Mouse (Mus musculus): ENCODE data around the gene Aaed1. TPM values are rescaled to one million over a fixed set of nuclear protein-coding genes. Genes with fewer than 3 reads are reported as not detected.

The Aaed1 gene
- polyA plus RNA-seq, 1 experiment from 2014 or later, result 89.2 TPM

DNA sequence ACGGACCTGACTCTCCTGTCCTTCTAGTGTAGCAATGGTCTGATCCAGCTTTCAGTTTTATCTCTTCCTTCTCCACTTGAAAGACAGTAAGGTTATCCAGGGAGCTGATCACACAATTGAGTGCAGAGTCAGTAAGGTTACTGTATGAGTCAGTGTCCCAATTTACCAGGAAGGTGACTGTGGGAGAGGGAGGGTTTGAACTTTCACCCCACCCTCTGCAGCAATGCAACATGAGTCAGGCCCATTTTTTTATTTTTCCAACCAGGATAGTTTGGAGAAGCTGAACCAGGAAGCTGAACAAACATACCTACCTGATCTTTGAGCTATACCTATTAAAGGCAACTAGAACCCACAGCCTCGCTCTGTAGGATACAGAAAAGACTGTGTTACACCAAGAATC, 37.0 kb upstream of the Aaed1 start:
- Histone ChIP-seq H3K27ac (ENCODE audit: low read length) (no peak overlapping the region), H3K9me3 (ENCODE audit: low read length) (no peaks in the 10 kb centered on the region), H3K4me1 (ENCODE audit: insufficient read depth, low read depth, low read length) (no peaks in the 10 kb centered on the region), H3K9ac (replicated peaks; ENCODE audit: low read depth) (no peak overlapping the region), H3K4me2 (replicated peaks; ENCODE audit: low read depth, low read length) (no peak overlapping the region), H3K27me3 (replicated peaks; ENCODE audit: insufficient read depth, low read length) (no peaks in the 10 kb centered on the region), H3K36me3 (ENCODE audit: insufficient read depth, low read length) (no peaks in the 10 kb centered on the region), H3K4me3 (ENCODE audit: low read depth, low read length) (no peak overlapping the region)
- ATAC-seq (no peak), DNase-seq (ENCODE audit: low spot score) (no peak)
- TF ChIP-seq CTCF (IDR thresholded peaks at IDR 0.05) (no peak), EP300 (IDR thresholded peaks at IDR 0.05) (no peak)
- 78% methylated on average over 2 of the region's 2 CpGs for WGBS

DNA sequence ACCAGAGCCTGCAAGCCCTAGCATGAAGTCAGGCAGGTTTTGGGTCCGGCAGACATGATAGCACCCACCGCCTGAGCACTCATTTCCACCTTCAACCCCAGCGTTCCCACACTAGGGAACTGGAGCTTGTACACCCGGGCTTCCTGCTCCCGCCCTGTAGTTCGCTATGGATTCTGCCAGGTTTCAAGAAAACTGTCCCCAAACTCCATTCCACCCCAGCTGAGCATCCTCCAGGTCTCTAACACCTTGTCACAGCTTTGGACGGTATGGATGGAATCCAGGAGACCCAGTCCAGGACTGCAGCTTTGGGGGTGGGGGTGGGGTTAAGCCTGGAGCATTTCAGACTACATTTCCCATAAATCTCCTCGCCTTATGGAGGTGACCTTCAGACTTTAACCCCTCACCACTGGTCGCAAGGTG, 31.6 kb upstream of the Aaed1 start:
- Histone ChIP-seq H3K36me3 (ENCODE audit: insufficient read depth, low read length) (no peaks in the 10 kb centered on the region), H3K9me3 (ENCODE audit: low read length) (no peaks in the 10 kb centered on the region), H3K27ac (ENCODE audit: low read length) (no peak overlapping the region), H3K4me3 (ENCODE audit: low read depth, low read length) (peak overlapping the region; percentile 40), H3K4me2 (replicated peaks; ENCODE audit: low read depth, low read length) (peak overlapping the region; percentile 68), H3K9ac (replicated peaks; ENCODE audit: low read depth) (peak overlapping the region; percentile 44), H3K27me3 (replicated peaks; ENCODE audit: insufficient read depth, low read length) (no peaks in the 10 kb centered on the region), H3K4me1 (ENCODE audit: insufficient read depth, low read depth, low read length) (no peaks in the 10 kb centered on the region)
- ATAC-seq (peak; percentile 61), DNase-seq (ENCODE audit: low spot score) (peak; percentile 14)
- 5% methylated on average over 9 of the region's 9 CpGs for WGBS
- no peak for TF ChIP-seq CTCF (IDR thresholded peaks at IDR 0.05)
- TF ChIP-seq EP300 (IDR thresholded peaks at IDR 0.05), result no peak

DNA sequence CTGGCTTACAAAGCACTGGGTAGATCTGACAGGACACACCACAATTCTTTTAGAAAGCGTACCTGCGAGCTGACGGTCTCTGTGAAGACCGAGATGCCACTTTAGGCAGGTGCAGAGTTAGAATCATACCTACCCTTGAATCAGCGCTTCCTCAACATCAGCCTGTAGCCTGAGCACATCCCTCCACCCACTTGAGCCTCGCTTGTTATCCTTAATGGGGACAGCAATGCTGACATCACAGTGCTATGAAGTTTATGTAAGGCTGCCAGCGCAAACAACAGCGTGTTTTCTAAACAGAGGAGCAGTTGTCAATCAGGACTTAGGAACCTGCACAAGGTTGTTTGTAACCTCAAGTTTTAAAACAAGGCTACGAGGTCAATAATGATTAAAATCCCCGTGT, 31.1 kb upstream of the Aaed1 start:
- TF ChIP-seq CTCF (IDR thresholded peaks at IDR 0.05) (no peak), EP300 (IDR thresholded peaks at IDR 0.05) (no peak)
- no peak for DNase-seq (ENCODE audit: low spot score)
- H3K4me2 ChIP-seq (replicated peaks; ENCODE audit: low read depth, low read length), result peak overlapping the region; percentile 68
- 17% methylated on average over 10 of the region's 10 CpGs for WGBS
- peak overlapping the region; percentile 44 for H3K9ac ChIP-seq (replicated peaks; ENCODE audit: low read depth)
- no peak for ATAC-seq
- peak overlapping the region; percentile 40 for H3K4me3 ChIP-seq (ENCODE audit: low read depth, low read length)
- no peaks in the 10 kb centered on the region for H3K4me1 ChIP-seq (ENCODE audit: insufficient read depth, low read depth, low read length)
- H3K9me3 ChIP-seq (ENCODE audit: low read length), result no peaks in the 10 kb centered on the region
- H3K27me3 ChIP-seq (replicated peaks; ENCODE audit: insufficient read depth, low read length), result no peaks in the 10 kb centered on the region
- no peaks in the 10 kb centered on the region for H3K36me3 ChIP-seq (ENCODE audit: insufficient read depth, low read length)
- H3K27ac ChIP-seq (ENCODE audit: low read length), result no peak overlapping the region

DNA sequence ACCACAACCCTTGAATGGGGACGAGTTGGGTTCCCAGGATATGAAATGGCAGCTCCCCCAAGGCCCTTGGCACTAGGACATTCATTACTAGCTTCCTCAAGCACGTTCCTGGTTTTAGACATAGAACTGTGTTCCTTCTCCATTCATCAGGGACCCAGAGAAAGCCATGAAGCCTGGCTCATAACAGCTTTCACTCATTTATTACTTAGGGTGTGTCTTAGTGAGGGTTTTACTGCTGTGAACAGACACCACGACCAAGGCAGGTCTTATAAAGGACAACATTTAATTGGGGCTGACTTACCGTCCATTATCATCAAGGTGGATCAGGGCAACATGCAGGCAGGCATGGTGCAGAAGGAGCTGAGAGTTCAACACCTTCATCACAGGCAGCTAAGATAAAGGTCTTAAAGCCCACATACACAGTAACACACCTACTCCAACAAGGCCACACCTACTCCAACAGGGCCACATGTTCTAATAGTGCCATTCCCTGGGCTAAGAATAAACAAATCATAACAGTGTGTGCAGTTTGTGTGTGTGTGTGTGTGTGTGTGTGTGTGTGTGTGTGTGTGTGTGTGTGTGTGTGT, 23.1 kb upstream of the Aaed1 start:
- H3K9ac ChIP-seq (replicated peaks; ENCODE audit: low read depth), result no peak overlapping the region
- no peaks in the 10 kb centered on the region for H3K4me1 ChIP-seq (ENCODE audit: insufficient read depth, low read depth, low read length)
- no peak for TF ChIP-seq EP300 (IDR thresholded peaks at IDR 0.05)
- TF ChIP-seq CTCF (IDR thresholded peaks at IDR 0.05), result no peak
- H3K27ac ChIP-seq (ENCODE audit: low read length), result no peak overlapping the region
- WGBS, result 62% methylated on average over 4 of the region's 4 CpGs
- DNase-seq (ENCODE audit: low spot score), result no peak
- H3K36me3 ChIP-seq (ENCODE audit: insufficient read depth, low read length), result no peaks in the 10 kb centered on the region
- no peak overlapping the region for H3K4me2 ChIP-seq (replicated peaks; ENCODE audit: low read depth, low read length)
- ATAC-seq, result no peak
- no peak overlapping the region for H3K4me3 ChIP-seq (ENCODE audit: low read depth, low read length)
- no peaks in the 10 kb centered on the region for H3K27me3 ChIP-seq (replicated peaks; ENCODE audit: insufficient read depth, low read length)
- H3K9me3 ChIP-seq (ENCODE audit: low read length), result no peaks in the 10 kb centered on the region

DNA sequence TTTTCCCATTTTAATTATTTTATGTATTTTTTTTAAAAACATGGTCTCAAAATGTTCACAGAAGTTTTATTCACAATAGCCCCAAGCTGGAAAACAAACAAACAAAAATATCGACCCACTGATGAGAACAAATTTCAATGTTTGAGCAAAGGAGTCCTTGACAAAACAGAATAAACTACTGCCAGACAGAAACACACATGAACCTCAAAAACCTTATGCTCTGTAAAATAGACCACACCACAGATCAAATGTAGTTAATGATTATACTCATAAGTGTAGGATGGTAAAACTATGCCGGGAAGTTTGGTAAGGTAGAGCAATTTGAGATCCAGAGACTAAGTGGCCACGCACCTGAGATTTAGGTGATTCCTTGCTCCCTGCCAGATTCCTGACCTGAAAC, 20.6 kb upstream of the Aaed1 start:
- DNase-seq (ENCODE audit: low spot score) (no peak), ATAC-seq (no peak)
- TF ChIP-seq CTCF (IDR thresholded peaks at IDR 0.05) (no peak), EP300 (IDR thresholded peaks at IDR 0.05) (no peak)
- Histone ChIP-seq H3K9ac (replicated peaks; ENCODE audit: low read depth) (no peak overlapping the region), H3K4me2 (replicated peaks; ENCODE audit: low read depth, low read length) (no peak overlapping the region), H3K36me3 (ENCODE audit: insufficient read depth, low read length) (no peaks in the 10 kb centered on the region), H3K27me3 (replicated peaks; ENCODE audit: insufficient read depth, low read length) (no peaks in the 10 kb centered on the region), H3K27ac (ENCODE audit: low read length) (no peak overlapping the region), H3K4me3 (ENCODE audit: low read depth, low read length) (no peak overlapping the region), H3K4me1 (ENCODE audit: insufficient read depth, low read depth, low read length) (no peaks in the 10 kb centered on the region), H3K9me3 (ENCODE audit: low read length) (no peaks in the 10 kb centered on the region)
- WGBS, result 66% methylated on average over 3 of the region's 3 CpGs

DNA sequence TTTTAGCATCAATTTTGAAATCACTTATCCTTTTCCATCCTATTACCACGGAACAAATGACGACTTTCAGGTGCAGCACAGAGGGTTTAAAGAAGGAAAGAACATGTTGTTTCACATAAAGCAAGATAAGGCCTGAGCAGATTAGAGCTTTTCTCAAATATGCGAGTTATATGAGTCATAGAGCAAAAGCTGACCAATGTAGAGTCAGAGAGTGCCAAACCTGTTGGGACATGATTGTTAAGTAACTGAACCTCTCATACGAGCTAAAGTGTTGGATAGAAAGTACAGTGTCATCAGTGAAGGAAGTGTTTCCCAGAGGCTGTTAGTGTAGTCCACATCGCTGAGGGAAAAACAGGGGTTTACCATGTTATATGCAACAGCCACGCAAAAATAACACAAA, 19.8 kb upstream of the Aaed1 start:
- TF ChIP-seq CTCF (IDR thresholded peaks at IDR 0.05) (no peak), EP300 (IDR thresholded peaks at IDR 0.05) (peak; percentile 45; the same call in 1 of the 2 replicates)
- WGBS, result 61% methylated on average over 6 of the region's 6 CpGs
- Histone ChIP-seq H3K4me2 (replicated peaks; ENCODE audit: low read depth, low read length) (no peak overlapping the region), H3K27me3 (replicated peaks; ENCODE audit: insufficient read depth, low read length) (no peaks in the 10 kb centered on the region), H3K4me3 (ENCODE audit: low read depth, low read length) (no peak overlapping the region), H3K4me1 (ENCODE audit: insufficient read depth, low read depth, low read length) (no peaks in the 10 kb centered on the region), H3K27ac (ENCODE audit: low read length) (no peak overlapping the region), H3K9me3 (ENCODE audit: low read length) (no peaks in the 10 kb centered on the region), H3K36me3 (ENCODE audit: insufficient read depth, low read length) (no peaks in the 10 kb centered on the region), H3K9ac (replicated peaks; ENCODE audit: low read depth) (no peak overlapping the region)
- DNase-seq (ENCODE audit: low spot score) (no peak), ATAC-seq (peak; percentile 41; the same call in 1 of the 2 replicates)

Data from lung, postnatal 0 days (tissue).